ENCODE assay signal across 7 mouse cellular contexts in genomic region chr9:62420261-62420917, GRCm38 (mm10).
A peak's percentile ranks its signal among the peaks of the same experiment; 100 is the strongest.
DNase-seq lines count a peak whose midpoint lies in the region; ATAC-seq lines count a peak whose summit lies in the region.

No protein-coding gene starts in this region.

- intact Hi-C loops in heart, postnatal 10 days (cut with DNase I), result no loop called here

- DNase-seq in ovary, postnatal 36 days (ENCODE audit: low spot score), result peak; percentile 52
- no peak for DNase-seq in ovary, adult 18-20 months (ENCODE audit: low spot score)
- DNase-seq in heart, postnatal 10 days, result peak; percentile 56 to 62
- peak; percentile 53 to 60 for DNase-seq in lung, adult 18-20 months
- no peak for DNase-seq in thymus, postnatal 14 days

- ATAC-seq in common myeloid progenitor, adult 5-6 weeks (replicated peaks; ENCODE audit: low read depth, poor library complexity, severe bottlenecking), result 0 out of 2 replicates have a peak, but pooled peaks have one; percentile 2
- ATAC-seq in erythroid progenitor cell, adult 5-6 weeks (replicated peaks; ENCODE audit: low FRiP score, poor library complexity, severe bottlenecking), result no peak

Comparison
In these comparisons a context has a peak if more than half of its experiments do, and no peak if none do; other contexts are left out.
1. DNase-seq: peak in ovary, postnatal 36 days (single experiment), heart, postnatal 10 days (2 of 2) and lung, adult 18-20 months (2 of 2); none in ovary, adult 18-20 months (single experiment) and thymus, postnatal 14 days (single experiment).